Mouse (Mus musculus) G1E (cell line): ENCODE data around the gene Kif1b. TPM values are rescaled to one million over a fixed set of nuclear protein-coding genes. Genes with fewer than 3 reads are reported as not detected.

Experiments used
- ATAC-seq: 2 replicates; pipeline ENCODE4 v1.8.0; 2016; ENCODE audit warnings: mild to moderate bottlenecking; ENCODE audit not compliant: insufficient number of reproducible peaks, poor library complexity, low FRiP score, severe bottlenecking; ENCODE audit errors: extremely low read depth
- DNase-seq: peaks from one replicate; pipeline ENCODE4 v3.0.0; 2012; ENCODE audit warnings: low spot score
- H3K27me3 ChIP-seq: 2 replicates; pipeline ENCODE4 v1.6.1; 2012; ENCODE audit warnings: mild to moderate bottlenecking, low read length, inconsistent platforms; ENCODE audit not compliant: insufficient read depth
- H3K36me3 ChIP-seq: replicated peaks from 2 replicates; pipeline ENCODE3; 2012; ENCODE audit warnings: mild to moderate bottlenecking, inconsistent platforms
- H3K4me1 ChIP-seq: 2 replicates; pipeline ENCODE4 v1.6.1; 2012; ENCODE audit warnings: low read depth, low read length, inconsistent platforms, mixed read lengths; ENCODE audit not compliant: insufficient read depth
- H3K4me3 ChIP-seq: 2 replicates; pipeline ENCODE4 v1.5.1; 2012; ENCODE audit warnings: low read depth, mild to moderate bottlenecking, inconsistent platforms, low read length, moderate library complexity, mixed read lengths
- H3K9me3 ChIP-seq: replicated peaks from 2 replicates; pipeline ENCODE4 v1.6.1; 2012; ENCODE audit warnings: inconsistent platforms
- CTCF ChIP-seq: IDR thresholded peaks from 2 replicates; pipeline ENCODE4 v1.5.1; 2012; ENCODE audit warnings: low read depth, low read length, inconsistent platforms, mixed read lengths
- GATA1 ChIP-seq: IDR thresholded peaks from 2 replicates; pipeline ENCODE4 v1.6.1; 2012; ENCODE audit warnings: borderline replicate concordance, low read length, inconsistent platforms, mixed read lengths
- GATA2 ChIP-seq: IDR thresholded peaks from 2 replicates; pipeline ENCODE4 v1.6.1; 2012; ENCODE audit warnings: low read depth, low read length, inconsistent platforms, borderline replicate concordance
- POLR2AphosphoS5 ChIP-seq: IDR thresholded peaks from 2 replicates; pipeline ENCODE4 v1.6.1; 2012; ENCODE audit warnings: low read depth, low read length, inconsistent platforms; ENCODE audit not compliant: insufficient replicate concordance
- TAL1 ChIP-seq: conservative IDR thresholded peaks from 2 replicates; pipeline ENCODE4 v1.6.1; 2012; ENCODE audit warnings: low read depth, low read length, inconsistent platforms, mixed read lengths
- polyA plus RNA-seq: library from polyadenylated mRNA; stranded (reverse); fragments of >175 nt; gene quantifications from 2 replicates; pipeline ENCODE4 v1.2.3, GENCODE M21; 2012
- total RNA-seq, 2 experiments: library from RNA; stranded (forward) in 1 of 2; stranded (reverse) in 1 of 2; fragments of 200-1000 nt in 1 of 2; fragments of >200 nt in 1 of 2; fragmentation: Nextera tagmentation in 1 of 2; gene quantifications; 2 replicates each; pipeline ENCODE4 v1.2.3; 2014 to 2017

The Kif1b gene
- total and polyA plus RNA-seq, 3 experiments: 2.6 to 43.0 (median 32.7) TPM

- Histone ChIP-seq H3K36me3 (peaks cover 22% of the 10 kb centered on the region), H3K4me3 (no peak overlapping the region), H3K27me3 (no peaks in the 10 kb centered on the region), H3K9me3 (no peaks in the 10 kb centered on the region), H3K4me1 (no peaks in the 10 kb centered on the region)
- no peak for DNase-seq
- TF ChIP-seq GATA2 (no peak), POLR2AphosphoS5 (no peak), CTCF (no peak), GATA1 (no peak), TAL1 (no peak)
- ATAC-seq: no peak
These were observed 48.6 kb downstream of the Kif1b start for GRCm38 (mm10) chr4:149258926-149259325.

GRCm38 (mm10) chr4:149256511-149257300, 50.8 kb downstream of the Kif1b start:
- Histone ChIP-seq H3K27me3 (no peaks in the 10 kb centered on the region), H3K9me3 (no peaks in the 10 kb centered on the region), H3K4me3 (no peak overlapping the region), H3K4me1 (no peaks in the 10 kb centered on the region), H3K36me3 (peaks cover 17% of the 10 kb centered on the region)
- TF ChIP-seq TAL1 (no peak), GATA2 (no peak), CTCF (no peak), GATA1 (no peak), POLR2AphosphoS5 (no peak)
- DNase-seq (no peak), ATAC-seq (no peak)

GRCm38 (mm10) chr4:149255277-149256270, 51.9 kb downstream of the Kif1b start:
- H3K4me1 ChIP-seq: no peaks in the 10 kb centered on the region
- no peak for ATAC-seq
- no peaks in the 10 kb centered on the region for H3K9me3 ChIP-seq
- peaks cover 15% of the 10 kb centered on the region for H3K36me3 ChIP-seq
- H3K4me3 ChIP-seq: no peak overlapping the region
- TF ChIP-seq GATA1 (no peak), CTCF (no peak), GATA2 (no peak), TAL1 (no peak), POLR2AphosphoS5 (no peak)
- no peaks in the 10 kb centered on the region for H3K27me3 ChIP-seq
- no peak for DNase-seq

GRCm38 (mm10) chr4:149254827-149255226, 52.7 kb downstream of the Kif1b start:
- no peaks in the 10 kb centered on the region for H3K9me3 ChIP-seq
- ATAC-seq: no peak

GRCm38 (mm10) chr4:149249311-149249710, 58.2 kb downstream of the Kif1b start:
- H3K9me3 ChIP-seq: no peaks in the 10 kb centered on the region
- no peaks in the 10 kb centered on the region for H3K27me3 ChIP-seq
- H3K4me1 ChIP-seq: no peaks in the 10 kb centered on the region
- no peak for ATAC-seq
- H3K4me3 ChIP-seq: no peak overlapping the region
- TF ChIP-seq TAL1: no peak
- no peak for TF ChIP-seq GATA1
- TF ChIP-seq GATA2: no peak
- no peak for TF ChIP-seq CTCF
- TF ChIP-seq POLR2AphosphoS5: no peak
- DNase-seq: no peak
- peaks cover 21% of the 10 kb centered on the region for H3K36me3 ChIP-seq

More at GRCm38 (mm10) chr4:149254827-149255226, 52.7 kb downstream of the Kif1b start:
- DNase-seq: no peak
- Histone ChIP-seq H3K4me1 (no peaks in the 10 kb centered on the region), H3K4me3 (no peak overlapping the region), H3K27me3 (no peaks in the 10 kb centered on the region), H3K36me3 (peaks cover 15% of the 10 kb centered on the region)
- TF ChIP-seq TAL1 (no peak), GATA2 (no peak), POLR2AphosphoS5 (no peak), CTCF (no peak), GATA1 (no peak)
